Mouse (Mus musculus): ENCODE data around the gene Fuca1. TPM values are rescaled to one million over a fixed set of nuclear protein-coding genes. Genes with fewer than 3 reads are reported as not detected.
"Not testable (repeated sequence)": the region's sequence is repeated elsewhere in the genome, so short reads cannot be mapped to it uniquely, and the experiment has no call there.

The Fuca1 gene
- polyA plus RNA-seq, 1 experiment from 2014 or later = 78.2 TPM

GRCm38 (mm10) chr4:135926195-135926808 lies 5.8 kb downstream of the Fuca1 start:
- 86% methylated on average over 10 of the region's 10 CpGs for WGBS
- peaks cover 10% of the 10 kb centered on the region for H3K4me1 ChIP-seq
- H3K27ac ChIP-seq (replicated peaks) = no peak overlapping the region
- ATAC-seq (ENCODE audit: insufficient number of reproducible peaks, low FRiP score, low TSS enrichment, low read depth) = no peak
- H3K4me3 ChIP-seq (replicated peaks) = no peak overlapping the region
- no peak overlapping the region for H3K9ac ChIP-seq
- H3K36me3 ChIP-seq = peaks cover 30% of the 10 kb centered on the region
- no peaks in the 10 kb centered on the region for H3K27me3 ChIP-seq
- H3K4me2 ChIP-seq (replicated peaks) = no peak overlapping the region
- no peaks in the 10 kb centered on the region for H3K9me3 ChIP-seq (replicated peaks)

- Histone ChIP-seq H3K4me2 (replicated peaks) (no peak overlapping the region), H3K27ac (replicated peaks) (no peak overlapping the region), H3K4me3 (replicated peaks) (no peak overlapping the region), H3K9me3 (replicated peaks) (no peaks in the 10 kb centered on the region), H3K36me3 (peaks cover 35% of the 10 kb centered on the region), H3K9ac (no peak overlapping the region), H3K27me3 (no peaks in the 10 kb centered on the region), H3K4me1 (peaks cover 5% of the 10 kb centered on the region)
- ATAC-seq (ENCODE audit: insufficient number of reproducible peaks, low FRiP score, low TSS enrichment, low read depth) = no peak
- 87% methylated on average over 3 of the region's 3 CpGs for WGBS
Observed at GRCm38 (mm10) chr4:135926861-135927260, 6.3 kb downstream of the Fuca1 start.

GRCm38 (mm10) chr4:135928376-135928775 lies 7.8 kb downstream of the Fuca1 start:
- no peak overlapping the region for H3K4me2 ChIP-seq (replicated peaks)
- no peaks in the 10 kb centered on the region for H3K9me3 ChIP-seq (replicated peaks)
- no peak for ATAC-seq (ENCODE audit: insufficient number of reproducible peaks, low FRiP score, low TSS enrichment, low read depth)
- H3K36me3 ChIP-seq = peaks cover 46% of the 10 kb centered on the region
- no peak overlapping the region for H3K9ac ChIP-seq
- 77% methylated on average over 9 of the region's 9 CpGs for WGBS
- H3K27ac ChIP-seq (replicated peaks) = no peak overlapping the region
- no peaks in the 10 kb centered on the region for H3K4me1 ChIP-seq
- H3K27me3 ChIP-seq = no peaks in the 10 kb centered on the region
- H3K4me3 ChIP-seq (replicated peaks) = no peak overlapping the region

- Histone ChIP-seq H3K27me3 (no peaks in the 10 kb centered on the region), H3K4me2 (replicated peaks) (no peak overlapping the region), H3K27ac (replicated peaks) (no peak overlapping the region), H3K9ac (no peak overlapping the region), H3K9me3 (replicated peaks) (no peaks in the 10 kb centered on the region), H3K36me3 (peaks cover 51% of the 10 kb centered on the region), H3K4me1 (no peaks in the 10 kb centered on the region), H3K4me3 (replicated peaks) (no peak overlapping the region)
- no peak for ATAC-seq (ENCODE audit: insufficient number of reproducible peaks, low FRiP score, low TSS enrichment, low read depth)
- 91% methylated on average over 5 of the region's 5 CpGs for WGBS
Observed at GRCm38 (mm10) chr4:135929405-135929804, 8.9 kb downstream of the Fuca1 start.

GRCm38 (mm10) chr4:135929828-135930227 lies 9.3 kb downstream of the Fuca1 start:
- H3K36me3 ChIP-seq = peaks cover 55% of the 10 kb centered on the region
- no peaks in the 10 kb centered on the region for H3K27me3 ChIP-seq
- no peak for ATAC-seq (ENCODE audit: insufficient number of reproducible peaks, low FRiP score, low TSS enrichment, low read depth)
- no peak overlapping the region for H3K4me2 ChIP-seq (replicated peaks)
- H3K4me1 ChIP-seq = no peaks in the 10 kb centered on the region
- no peak overlapping the region for H3K4me3 ChIP-seq (replicated peaks)
- no peaks in the 10 kb centered on the region for H3K9me3 ChIP-seq (replicated peaks)
- H3K9ac ChIP-seq = no peak overlapping the region
- 87% methylated on average over 9 of the region's 9 CpGs for WGBS
- H3K27ac ChIP-seq (replicated peaks) = no peak overlapping the region

GRCm38 (mm10) chr4:135930239-135930638 lies 9.7 kb downstream of the Fuca1 start:
- Histone ChIP-seq H3K4me3 (replicated peaks) (no peak overlapping the region), H3K4me1 (no peaks in the 10 kb centered on the region), H3K36me3 (peaks cover 59% of the 10 kb centered on the region), H3K27ac (replicated peaks) (no peak overlapping the region), H3K9me3 (replicated peaks) (no peaks in the 10 kb centered on the region), H3K9ac (no peak overlapping the region), H3K4me2 (replicated peaks) (no peak overlapping the region), H3K27me3 (no peaks in the 10 kb centered on the region)
- WGBS = 93% methylated on average over 8 of the region's 8 CpGs
- ATAC-seq (ENCODE audit: insufficient number of reproducible peaks, low FRiP score, low TSS enrichment, low read depth) = no peak

GRCm38 (mm10) chr4:135931832-135932231 lies 11.3 kb downstream of the Fuca1 start:
- 62% methylated on average over 5 of the region's 5 CpGs for WGBS

GRCm38 (mm10) chr4:135934708-135935500 lies 14.4 kb downstream of the Fuca1 start:
- Histone ChIP-seq H3K4me2 (replicated peaks) (no peak overlapping the region), H3K27ac (replicated peaks) (no peak overlapping the region), H3K4me1 (no peaks in the 10 kb centered on the region), H3K4me3 (replicated peaks) (no peak overlapping the region), H3K9me3 (replicated peaks) (no peaks in the 10 kb centered on the region), H3K9ac (no peak overlapping the region), H3K27me3 (no peaks in the 10 kb centered on the region), H3K36me3 (peaks cover 63% of the 10 kb centered on the region)
- WGBS = 50% methylated on average over 12 of the region's 12 CpGs
- peak; percentile 29; the same call in 1 of the 2 replicates for ATAC-seq (ENCODE audit: insufficient number of reproducible peaks, low FRiP score, low TSS enrichment, low read depth)

More at GRCm38 (mm10) chr4:135931832-135932231, 11.3 kb downstream of the Fuca1 start:
- H3K4me3 ChIP-seq (replicated peaks) = no peak overlapping the region
- H3K9me3 ChIP-seq (replicated peaks) = no peaks in the 10 kb centered on the region
- no peaks in the 10 kb centered on the region for H3K4me1 ChIP-seq
- no peak overlapping the region for H3K27ac ChIP-seq (replicated peaks)
- no peak overlapping the region for H3K4me2 ChIP-seq (replicated peaks)
- ATAC-seq (ENCODE audit: insufficient number of reproducible peaks, low FRiP score, low TSS enrichment, low read depth) = no peak
- H3K36me3 ChIP-seq = peaks cover 51% of the 10 kb centered on the region
- no peak overlapping the region for H3K9ac ChIP-seq
- H3K27me3 ChIP-seq = no peaks in the 10 kb centered on the region

GRCm38 (mm10) chr4:135935502-135935901 lies 15.0 kb downstream of the Fuca1 start:
- ATAC-seq (ENCODE audit: insufficient number of reproducible peaks, low FRiP score, low TSS enrichment, low read depth) = no peak
- no peak overlapping the region for H3K9ac ChIP-seq
- no peak overlapping the region for H3K4me2 ChIP-seq (replicated peaks)
- H3K9me3 ChIP-seq (replicated peaks) = no peaks in the 10 kb centered on the region
- no peak overlapping the region for H3K27ac ChIP-seq (replicated peaks)
- no peak overlapping the region for H3K4me3 ChIP-seq (replicated peaks)
- no peaks in the 10 kb centered on the region for H3K27me3 ChIP-seq
- peaks cover 61% of the 10 kb centered on the region for H3K36me3 ChIP-seq
- 49% methylated on average over 5 of the region's 5 CpGs for WGBS
- no peaks in the 10 kb centered on the region for H3K4me1 ChIP-seq

GRCm38 (mm10) chr4:135938858-135939257 lies 18.3 kb downstream of the Fuca1 start:
- 77% methylated on average over 7 of the region's 7 CpGs for WGBS
- no peaks in the 10 kb centered on the region for H3K9me3 ChIP-seq (replicated peaks)
- H3K36me3 ChIP-seq = peaks cover 39% of the 10 kb centered on the region

GRCm38 (mm10) chr4:135941026-135941425 lies 20.5 kb downstream of the Fuca1 start:
- H3K36me3 ChIP-seq = peaks cover 21% of the 10 kb centered on the region
- H3K4me1 ChIP-seq; H3K27me3 ChIP-seq; H3K4me2 ChIP-seq (replicated peaks); H3K9ac ChIP-seq; H3K9me3 ChIP-seq (replicated peaks); ATAC-seq (ENCODE audit: insufficient number of reproducible peaks, low FRiP score, low TSS enrichment, low read depth); H3K27ac ChIP-seq (replicated peaks); H3K4me3 ChIP-seq (replicated peaks): not testable (repeated sequence)
- WGBS = 84% methylated on average over 8 of the region's 8 CpGs

More at GRCm38 (mm10) chr4:135938858-135939257, 18.3 kb downstream of the Fuca1 start:
- H3K27ac ChIP-seq (replicated peaks) = no peak overlapping the region
- H3K27me3 ChIP-seq = no peaks in the 10 kb centered on the region
- ATAC-seq (ENCODE audit: insufficient number of reproducible peaks, low FRiP score, low TSS enrichment, low read depth) = no peak
- no peaks in the 10 kb centered on the region for H3K4me1 ChIP-seq
- H3K4me2 ChIP-seq (replicated peaks) = no peak overlapping the region
- no peak overlapping the region for H3K4me3 ChIP-seq (replicated peaks)
- H3K9ac ChIP-seq = no peak overlapping the region
